Mouse (Mus musculus): ENCODE measurements around the gene Rnf182. TPM values are rescaled to one million over a fixed set of nuclear protein-coding genes. Genes with fewer than 3 reads are reported as not detected.

The Rnf182 gene
- polyA plus RNA-seq, 1 experiment from 2014 or later: 10.0 TPM

GRCm38 (mm10) chr13:43595896-43596295, 19.6 kb upstream of the Rnf182 start:
- Histone ChIP-seq H3K4me2 (ENCODE audit: low read depth, low read length, severe bottlenecking) (no peak overlapping the region), H3K36me3 (ENCODE audit: control insufficient read depth, insufficient read depth, low read length) (no peaks in the 10 kb centered on the region), H3K9me3 (ENCODE audit: control insufficient read depth, low read length) (no peaks in the 10 kb centered on the region), H3K27ac (ENCODE audit: low read depth, low read length) (no peak overlapping the region), H3K4me1 (replicated peaks; ENCODE audit: control insufficient read depth, insufficient read depth, low read length) (no peaks in the 10 kb centered on the region), H3K27me3 (ENCODE audit: control insufficient read depth, insufficient read depth, low read length) (no peaks in the 10 kb centered on the region), H3K9ac (ENCODE audit: low read length) (no peak overlapping the region), H3K4me3 (ENCODE audit: low read depth, low read length) (no peak overlapping the region)
- ATAC-seq (replicated peaks; ENCODE audit: low FRiP score) (no peak), DNase-seq (ENCODE audit: low spot score) (peak; percentile 68)
- 61% methylated on average over 4 of the region's 4 CpGs for WGBS

- no peak overlapping the region for H3K27ac ChIP-seq (ENCODE audit: low read depth, low read length)
- no peak overlapping the region for H3K9ac ChIP-seq (ENCODE audit: low read length)
- no peaks in the 10 kb centered on the region for H3K27me3 ChIP-seq (ENCODE audit: control insufficient read depth, insufficient read depth, low read length)
- no peak overlapping the region for H3K4me2 ChIP-seq (ENCODE audit: low read depth, low read length, severe bottlenecking)
- DNase-seq (ENCODE audit: low spot score): no peak
- H3K4me1 ChIP-seq (replicated peaks; ENCODE audit: control insufficient read depth, insufficient read depth, low read length): no peaks in the 10 kb centered on the region
- no peaks in the 10 kb centered on the region for H3K36me3 ChIP-seq (ENCODE audit: control insufficient read depth, insufficient read depth, low read length)
- no peak overlapping the region for H3K4me3 ChIP-seq (ENCODE audit: low read depth, low read length)
- WGBS: 92% methylated on average over 6 of the region's 6 CpGs
- ATAC-seq (replicated peaks; ENCODE audit: low FRiP score): no peak
- no peaks in the 10 kb centered on the region for H3K9me3 ChIP-seq (ENCODE audit: control insufficient read depth, low read length)
Measured at GRCm38 (mm10) chr13:43600967-43601366, 14.5 kb upstream of the Rnf182 start.

GRCm38 (mm10) chr13:43602440-43602839, 13.1 kb upstream of the Rnf182 start:
- no peaks in the 10 kb centered on the region for H3K36me3 ChIP-seq (ENCODE audit: control insufficient read depth, insufficient read depth, low read length)
- no peaks in the 10 kb centered on the region for H3K4me1 ChIP-seq (replicated peaks; ENCODE audit: control insufficient read depth, insufficient read depth, low read length)
- ATAC-seq (replicated peaks; ENCODE audit: low FRiP score) (no peak), DNase-seq (ENCODE audit: low spot score) (no peak)
- H3K27ac ChIP-seq (ENCODE audit: low read depth, low read length): no peak overlapping the region
- no peak overlapping the region for H3K9ac ChIP-seq (ENCODE audit: low read length)
- no peaks in the 10 kb centered on the region for H3K27me3 ChIP-seq (ENCODE audit: control insufficient read depth, insufficient read depth, low read length)
- H3K9me3 ChIP-seq (ENCODE audit: control insufficient read depth, low read length): no peaks in the 10 kb centered on the region
- 90% methylated on average over 2 of the region's 2 CpGs for WGBS
- no peak overlapping the region for H3K4me3 ChIP-seq (ENCODE audit: low read depth, low read length)
- no peak overlapping the region for H3K4me2 ChIP-seq (ENCODE audit: low read depth, low read length, severe bottlenecking)

GRCm38 (mm10) chr13:43603042-43603441, 12.5 kb upstream of the Rnf182 start:
- no peaks in the 10 kb centered on the region for H3K36me3 ChIP-seq (ENCODE audit: control insufficient read depth, insufficient read depth, low read length)
- ATAC-seq (replicated peaks; ENCODE audit: low FRiP score) (no peak), DNase-seq (ENCODE audit: low spot score) (no peak)
- no peak overlapping the region for H3K9ac ChIP-seq (ENCODE audit: low read length)
- H3K9me3 ChIP-seq (ENCODE audit: control insufficient read depth, low read length): no peaks in the 10 kb centered on the region
- no peak overlapping the region for H3K4me3 ChIP-seq (ENCODE audit: low read depth, low read length)
- no peaks in the 10 kb centered on the region for H3K4me1 ChIP-seq (replicated peaks; ENCODE audit: control insufficient read depth, insufficient read depth, low read length)
- no peak overlapping the region for H3K4me2 ChIP-seq (ENCODE audit: low read depth, low read length, severe bottlenecking)
- H3K27ac ChIP-seq (ENCODE audit: low read depth, low read length): no peak overlapping the region
- 80% methylated on average over 13 of the region's 13 CpGs for WGBS
- no peaks in the 10 kb centered on the region for H3K27me3 ChIP-seq (ENCODE audit: control insufficient read depth, insufficient read depth, low read length)

GRCm38 (mm10) chr13:43608854-43609253, 6.7 kb upstream of the Rnf182 start:
- Histone ChIP-seq H3K4me1 (replicated peaks; ENCODE audit: control insufficient read depth, insufficient read depth, low read length) (no peaks in the 10 kb centered on the region), H3K9ac (ENCODE audit: low read length) (no peak overlapping the region), H3K27ac (ENCODE audit: low read depth, low read length) (no peak overlapping the region), H3K36me3 (ENCODE audit: control insufficient read depth, insufficient read depth, low read length) (no peaks in the 10 kb centered on the region), H3K27me3 (ENCODE audit: control insufficient read depth, insufficient read depth, low read length) (no peaks in the 10 kb centered on the region), H3K9me3 (ENCODE audit: control insufficient read depth, low read length) (no peaks in the 10 kb centered on the region), H3K4me2 (ENCODE audit: low read depth, low read length, severe bottlenecking) (no peak overlapping the region), H3K4me3 (ENCODE audit: low read depth, low read length) (no peak overlapping the region)
- 83% methylated on average over 6 of the region's 6 CpGs for WGBS
- DNase-seq (ENCODE audit: low spot score): no peak
- ATAC-seq (replicated peaks; ENCODE audit: low FRiP score): no peak

GRCm38 (mm10) chr13:43612040-43612439, 3.5 kb upstream of the Rnf182 start:
- WGBS: 85% methylated on average over 6 of the region's 6 CpGs
- H3K9ac ChIP-seq (ENCODE audit: low read length): no peak overlapping the region
- H3K36me3 ChIP-seq (ENCODE audit: control insufficient read depth, insufficient read depth, low read length): no peaks in the 10 kb centered on the region
- H3K27me3 ChIP-seq (ENCODE audit: control insufficient read depth, insufficient read depth, low read length): 0 out of 2 replicates have a peak, but pooled peaks cover 2% of the 10 kb centered on the region
- DNase-seq (ENCODE audit: low spot score): no peak
- H3K4me2 ChIP-seq (ENCODE audit: low read depth, low read length, severe bottlenecking): no peak overlapping the region
- H3K4me1 ChIP-seq (replicated peaks; ENCODE audit: control insufficient read depth, insufficient read depth, low read length): peaks cover 5% of the 10 kb centered on the region; the same call in 1 of the 2 replicates
- H3K4me3 ChIP-seq (ENCODE audit: low read depth, low read length): no peak overlapping the region
- no peak for ATAC-seq (replicated peaks; ENCODE audit: low FRiP score)
- no peak overlapping the region for H3K27ac ChIP-seq (ENCODE audit: low read depth, low read length)
- no peaks in the 10 kb centered on the region for H3K9me3 ChIP-seq (ENCODE audit: control insufficient read depth, low read length)

- Histone ChIP-seq H3K27ac (ENCODE audit: low read depth, low read length) (no peak overlapping the region), H3K9ac (ENCODE audit: low read length) (no peak overlapping the region), H3K9me3 (ENCODE audit: control insufficient read depth, low read length) (no peaks in the 10 kb centered on the region), H3K36me3 (ENCODE audit: control insufficient read depth, insufficient read depth, low read length) (no peaks in the 10 kb centered on the region), H3K4me2 (ENCODE audit: low read depth, low read length, severe bottlenecking) (no peak overlapping the region), H3K4me3 (ENCODE audit: low read depth, low read length) (no peak overlapping the region), H3K27me3 (ENCODE audit: control insufficient read depth, insufficient read depth, low read length) (0 out of 2 replicates have a peak, but pooled peaks cover 2% of the 10 kb centered on the region), H3K4me1 (replicated peaks; ENCODE audit: control insufficient read depth, insufficient read depth, low read length) (peaks cover 5% of the 10 kb centered on the region; the same call in 1 of the 2 replicates)
- 75% methylated on average over 3 of the region's 3 CpGs for WGBS
- DNase-seq (ENCODE audit: low spot score) (no peak), ATAC-seq (replicated peaks; ENCODE audit: low FRiP score) (no peak)
Measured at GRCm38 (mm10) chr13:43614667-43615066, 843 bp upstream of the Rnf182 start.

GRCm38 (mm10) chr13:43615194-43615576, 325 bp upstream of the Rnf182 start:
- Histone ChIP-seq H3K4me1 (replicated peaks; ENCODE audit: control insufficient read depth, insufficient read depth, low read length) (peaks cover 5% of the 10 kb centered on the region; the same call in 1 of the 2 replicates), H3K4me3 (ENCODE audit: low read depth, low read length) (peak overlapping the region; percentile 78; the same call in 1 of the 2 replicates), H3K4me2 (ENCODE audit: low read depth, low read length, severe bottlenecking) (peak overlapping the region; percentile 81), H3K9me3 (ENCODE audit: control insufficient read depth, low read length) (no peaks in the 10 kb centered on the region), H3K27ac (ENCODE audit: low read depth, low read length) (no peak overlapping the region), H3K36me3 (ENCODE audit: control insufficient read depth, insufficient read depth, low read length) (no peaks in the 10 kb centered on the region), H3K27me3 (ENCODE audit: control insufficient read depth, insufficient read depth, low read length) (0 out of 2 replicates have a peak, but pooled peaks cover 2% of the 10 kb centered on the region), H3K9ac (ENCODE audit: low read length) (peak overlapping the region; percentile 77)
- WGBS: 30% methylated on average over 9 of the region's 9 CpGs
- peak; percentile 59 for DNase-seq (ENCODE audit: low spot score)
- ATAC-seq (replicated peaks; ENCODE audit: low FRiP score): peak; percentile 28; the same call in 1 of the 2 replicates

- H3K4me1 ChIP-seq (replicated peaks; ENCODE audit: control insufficient read depth, insufficient read depth, low read length): peaks cover 5% of the 10 kb centered on the region; the same call in 1 of the 2 replicates
- no peaks in the 10 kb centered on the region for H3K9me3 ChIP-seq (ENCODE audit: control insufficient read depth, low read length)
- H3K4me2 ChIP-seq (ENCODE audit: low read depth, low read length, severe bottlenecking): peak overlapping the region; percentile 81
- no peak overlapping the region for H3K27ac ChIP-seq (ENCODE audit: low read depth, low read length)
- 0 out of 2 replicates have a peak, but pooled peaks cover 2% of the 10 kb centered on the region for H3K27me3 ChIP-seq (ENCODE audit: control insufficient read depth, insufficient read depth, low read length)
- peak overlapping the region; percentile 77 for H3K9ac ChIP-seq (ENCODE audit: low read length)
- no peaks in the 10 kb centered on the region for H3K36me3 ChIP-seq (ENCODE audit: control insufficient read depth, insufficient read depth, low read length)
- ATAC-seq (replicated peaks; ENCODE audit: low FRiP score) (no peak), DNase-seq (ENCODE audit: low spot score) (no peak)
- peak overlapping the region; percentile 78 for H3K4me3 ChIP-seq (ENCODE audit: low read depth, low read length)
- 30% methylated on average over 6 of the region's 6 CpGs for WGBS
Measured at GRCm38 (mm10) chr13:43616551-43616950, 1.0 kb downstream of the Rnf182 start.
